Mouse (Mus musculus): ENCODE measurements around the gene Gm8165. TPM values are rescaled to one million over a fixed set of nuclear protein-coding genes. Genes with fewer than 3 reads are reported as not detected.
"Not testable (repeated sequence)": the region's sequence is repeated elsewhere in the genome, so short reads cannot be mapped to it uniquely, and the experiment has no call there.

Gm8165 gene
- not detected in 2 replicates for polyA plus RNA-seq (2015; fragmentation: Nextera tagmentation; extraction: Ambion mirVana)

DNA sequence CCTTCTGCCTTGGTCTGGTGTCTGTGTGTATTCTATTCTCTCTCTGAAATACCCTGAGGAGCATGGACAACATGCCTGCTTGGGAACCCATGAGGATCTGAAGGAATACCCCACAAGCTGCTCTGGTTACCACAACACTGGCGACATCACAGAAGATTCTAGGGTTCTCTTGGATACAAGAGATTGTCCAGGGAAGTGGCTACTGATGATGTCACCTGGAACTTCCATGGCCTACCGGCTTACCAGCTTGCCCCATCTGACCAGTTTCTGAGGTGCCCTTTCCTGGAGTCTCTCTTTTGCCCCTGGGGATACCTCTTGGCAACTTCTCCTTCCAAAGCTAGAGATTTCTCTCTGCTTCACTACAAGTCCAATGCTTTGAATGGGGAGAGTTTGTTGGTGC is at the start of gene Gm8165:
Gm8165 (minus strand) TSS at position 101 of the 400 bp plus-strand sequence.
- not testable (repeated sequence) for H3K4me2 ChIP-seq (replicated peaks); H3K9ac ChIP-seq; H3K4me3 ChIP-seq (replicated peaks); H3K36me3 ChIP-seq; H3K27me3 ChIP-seq; H3K4me1 ChIP-seq; H3K27ac ChIP-seq (replicated peaks); H3K9me3 ChIP-seq (replicated peaks); ATAC-seq (ENCODE audit: insufficient number of reproducible peaks, low FRiP score, low TSS enrichment, low read depth)
- 100% methylated on average over 1 of the region's 2 CpGs for WGBS

DNA sequence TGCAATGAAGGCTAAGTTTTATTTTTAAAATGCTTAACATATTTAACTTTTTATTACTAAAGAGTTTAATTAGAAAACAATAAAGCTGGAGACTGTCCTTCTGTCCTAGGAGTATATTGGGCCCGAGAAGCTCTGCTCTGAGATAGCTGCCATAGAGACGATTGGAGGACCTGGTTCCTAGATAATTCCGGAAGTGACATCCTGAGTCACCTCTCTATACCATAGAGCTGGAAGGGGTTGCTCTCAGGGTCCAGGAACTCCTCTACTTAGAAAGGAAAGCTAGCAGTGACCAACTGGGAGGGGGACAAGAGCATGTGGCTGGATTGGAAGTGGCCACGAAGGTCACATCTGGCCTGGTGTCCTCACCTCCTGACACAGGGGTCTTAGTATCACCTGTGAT is 20.6 kb upstream of the Gm8165 start, which contains the start of gene Gm7324:
Gm7324 (plus strand) TSS at position 208 of the 400 bp plus-strand sequence.
- WGBS, result 86% methylated on average over 4 of the region's 4 CpGs
- not testable (repeated sequence) for H3K27ac ChIP-seq (replicated peaks); H3K4me3 ChIP-seq (replicated peaks)

More for the DNA sequence above, 20.6 kb upstream of the Gm8165 start, which contains the start of gene Gm7324:
- ATAC-seq (ENCODE audit: insufficient number of reproducible peaks, low FRiP score, low TSS enrichment, low read depth); H3K4me2 ChIP-seq (replicated peaks); H3K9ac ChIP-seq; H3K4me1 ChIP-seq; H3K27me3 ChIP-seq; H3K36me3 ChIP-seq; H3K9me3 ChIP-seq (replicated peaks): not testable (repeated sequence)

Other genes with a start within 250 kb of the Gm8165 start
- gene Gm5799, start 133.6 kb downstream of the Gm8165 start, polyA plus RNA-seq (2015; fragmentation: Nextera tagmentation; extraction: Ambion mirVana), result not detected in 2 replicates
- not detected in 2 replicates for gene Gm17654, start 98.1 kb downstream of the Gm8165 start, polyA plus RNA-seq (2015; fragmentation: Nextera tagmentation; extraction: Ambion mirVana)
- gene Gm10375, start 69.2 kb downstream of the Gm8165 start, polyA plus RNA-seq (2015; fragmentation: Nextera tagmentation; extraction: Ambion mirVana), result not detected in 2 replicates
- gene Gm7324, start 20.6 kb upstream of the Gm8165 start, polyA plus RNA-seq (2015; fragmentation: Nextera tagmentation; extraction: Ambion mirVana), result 0.75 and 0.76 TPM in 2 replicates
- not detected in 2 replicates for gene Gm16506, start 50.3 kb upstream of the Gm8165 start, polyA plus RNA-seq (2015; fragmentation: Nextera tagmentation; extraction: Ambion mirVana)
- not detected in 2 replicates for gene Gm6526, start 70.7 kb upstream of the Gm8165 start, polyA plus RNA-seq (2015; fragmentation: Nextera tagmentation; extraction: Ambion mirVana)
- not detected in 2 replicates for gene Gm8180, start 107.5 kb upstream of the Gm8165 start, polyA plus RNA-seq (2015; fragmentation: Nextera tagmentation; extraction: Ambion mirVana)
- 0.24 TPM in 1 of 2 replicates, not detected in the other for gene Ear1, start 198.3 kb upstream of the Gm8165 start, polyA plus RNA-seq (2015; fragmentation: Nextera tagmentation; extraction: Ambion mirVana)
- gene Ear10, start 246.4 kb upstream of the Gm8165 start, polyA plus RNA-seq (2015; fragmentation: Nextera tagmentation; extraction: Ambion mirVana), result not detected in 2 replicates
- 5.5 and 5.9 TPM in 2 replicates for gene Gm8113, start 248.2 kb upstream of the Gm8165 start, polyA plus RNA-seq (2015; fragmentation: Nextera tagmentation; extraction: Ambion mirVana)

Measured in embryonic facial prominence, embryonic 15.5 days (tissue).